Mouse (Mus musculus) myocyte (in vitro differentiated cells): Measurements from ENCODE around the gene Mfn2. TPM values are rescaled to one million over a fixed set of nuclear protein-coding genes. Genes with fewer than 3 reads are reported as not detected.

ENCODE experiments used
- H3K27me3 ChIP-seq: one replicate; pipeline ENCODE4 v1.6.1; 2011; ENCODE audit not compliant: control insufficient read depth, insufficient read depth, insufficient read length
- H3K36me3 ChIP-seq: one replicate; pipeline ENCODE4 v1.6.1; 2011; ENCODE audit not compliant: control insufficient read depth, insufficient read depth
- H3K4me2 ChIP-seq: one replicate; pipeline ENCODE4 v1.6.1; 2011; ENCODE audit warnings: low read depth, control low read depth
- H3K4me3 ChIP-seq: one replicate; pipeline ENCODE4 v1.5.1; 2011; ENCODE audit warnings: mild to moderate bottlenecking, control low read depth, moderate library complexity
- H3K79me2 ChIP-seq: one replicate; pipeline ENCODE4 v1.6.1; 2011; ENCODE audit not compliant: control insufficient read depth, insufficient read depth
- H3ac ChIP-seq: one replicate; pipeline ENCODE4 v1.6.1; 2011; ENCODE audit not compliant: control insufficient read depth, insufficient read length
- CEBPB ChIP-seq: IDR thresholded peaks from 2 replicates; pipeline ENCODE4 v1.6.1; 2011; ENCODE audit warnings: mild to moderate bottlenecking, moderate library complexity; ENCODE audit not compliant: poor library complexity, insufficient read depth, severe bottlenecking
- E2F4 ChIP-seq: IDR thresholded peaks from one replicate; pipeline ENCODE4 v1.6.1; 2011; ENCODE audit warnings: mild to moderate bottlenecking, control low read depth, moderate library complexity; ENCODE audit not compliant: insufficient read depth
- MAX ChIP-seq: IDR thresholded peaks from one replicate; pipeline ENCODE4 v1.6.1; 2011; ENCODE audit warnings: low read depth, mild to moderate bottlenecking, control low read depth
- MYOD1 ChIP-seq, 3 experiments: IDR thresholded peaks; one replicate each; pipeline ENCODE4 v1.6.1; 2011; ENCODE audit warnings: control low read depth in 2 of 3, low read depth in 2 of 3, mild to moderate bottlenecking in 2 of 3, moderate library complexity in 1 of 3; ENCODE audit not compliant: insufficient read length in 2 of 3, control insufficient read depth in 1 of 3
- MYOG ChIP-seq, 3 experiments: IDR thresholded peaks; one replicate each; pipeline ENCODE4 v1.6.1; 2011; ENCODE audit warnings: control low read depth in 2 of 3, low read depth in 2 of 3, mild to moderate bottlenecking in 2 of 3; ENCODE audit not compliant: insufficient read length in 2 of 3, control insufficient read depth in 1 of 3, insufficient read depth in 1 of 3
- POLR2A ChIP-seq: IDR thresholded peaks from one replicate; pipeline ENCODE4 v1.6.1; 2011; ENCODE audit warnings: low read depth, mild to moderate bottlenecking, control low read depth, moderate library complexity; ENCODE audit not compliant: insufficient read length
- POLR2AphosphoS2 ChIP-seq: IDR thresholded peaks from one replicate; pipeline ENCODE4 v1.6.1; 2011; ENCODE audit warnings: low read depth, control low read depth; ENCODE audit not compliant: insufficient read length
- REST ChIP-seq: IDR thresholded peaks from one replicate; pipeline ENCODE4 v1.6.1; 2011; ENCODE audit warnings: mild to moderate bottlenecking, control low read depth, moderate library complexity; ENCODE audit not compliant: insufficient read depth, insufficient read length
- SRF ChIP-seq: IDR thresholded peaks from one replicate; pipeline ENCODE4 v1.6.1; 2011; ENCODE audit warnings: low read depth; ENCODE audit not compliant: control insufficient read depth, insufficient read length
- TCF12 ChIP-seq: IDR thresholded peaks from one replicate; pipeline ENCODE4 v1.6.1; 2011; ENCODE audit warnings: mild to moderate bottlenecking, control low read depth; ENCODE audit not compliant: poor library complexity, insufficient read depth, severe bottlenecking
- TCF3 ChIP-seq: IDR thresholded peaks from one replicate; pipeline ENCODE4 v1.6.1; 2011; ENCODE audit warnings: low read depth, control low read depth; ENCODE audit not compliant: insufficient read length
- USF1 ChIP-seq: IDR thresholded peaks from one replicate; pipeline ENCODE4 v1.6.1; 2011; ENCODE audit warnings: low read depth, mild to moderate bottlenecking, control low read depth, moderate library complexity
- polyA plus RNA-seq: library from polyadenylated mRNA; unstranded; fragments of >200 nt; fragmentation: generic; extraction: Trizol; gene quantifications from one replicate; pipeline ENCODE4 v1.2.1, GENCODE M21; 2012; ENCODE audit warnings: missing spikeins

Mfn2 gene
- polyA plus RNA-seq: 75.8 TPM

GRCm38 (mm10) chr4:147904313-147905089, at the start of gene Mfn2:
Mfn2 (minus strand) TSS chr4:147904704.
- peak within 1 kb of the TSS; percentile 52 for H3K4me3 ChIP-seq
- H3K36me3 ChIP-seq: peaks cover 13% of the 10 kb centered on the region
- peak within 1 kb of the TSS; percentile 96 for H3ac ChIP-seq
- TF ChIP-seq REST: no peak
- TF ChIP-seq POLR2AphosphoS2: peak; percentile 44
- peak; percentile 81 for TF ChIP-seq SRF
- TF ChIP-seq POLR2A: peak; percentile 60
- TF ChIP-seq MAX: no peak
- peaks cover 31% of the 10 kb centered on the region for H3K79me2 ChIP-seq
- peak within 1 kb of the TSS; percentile 84 for H3K4me2 ChIP-seq
- no peaks in the 10 kb centered on the region for H3K27me3 ChIP-seq

DNA sequence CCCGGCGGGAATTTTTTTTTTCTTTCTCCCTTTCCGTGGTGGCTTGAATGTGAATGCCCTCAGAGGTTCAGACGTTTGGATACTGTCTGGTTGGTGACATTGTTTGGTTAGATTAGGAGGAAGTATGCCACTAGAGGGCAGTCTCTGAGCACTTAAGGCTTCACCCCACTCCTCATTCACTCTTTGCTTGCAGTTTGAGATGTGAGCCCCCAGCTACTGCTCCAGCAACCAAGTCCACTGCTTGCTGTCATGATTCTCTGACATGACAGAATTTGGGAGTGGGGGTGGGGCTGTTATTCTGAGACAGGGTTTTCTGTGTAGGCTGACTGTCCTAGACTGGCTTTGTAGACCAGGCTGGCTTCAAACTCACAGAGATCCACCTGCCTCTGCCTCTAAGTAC, 49.1 kb upstream of the Mfn2 start:
- Histone ChIP-seq H3K79me2 (no peaks in the 10 kb centered on the region), H3K36me3 (no peaks in the 10 kb centered on the region), H3K27me3 (no peaks in the 10 kb centered on the region), H3K4me2 (no peak overlapping the region), H3K4me3 (no peak overlapping the region), H3ac (no peak overlapping the region)
- no peak for TF ChIP-seq CEBPB
- no peak for TF ChIP-seq POLR2AphosphoS2
- no peak for TF ChIP-seq MAX
- TF ChIP-seq POLR2A: no peak
- no peak for TF ChIP-seq TCF12
- no peak for TF ChIP-seq SRF
- no peak for TF ChIP-seq TCF3
- no peak for TF ChIP-seq MYOG (IDR thresholded peaks at IDR 0.05; ENCODE audit: control insufficient read depth in 1 of 3, insufficient read depth in 1 of 3, insufficient read length in 2 of 3, low read depth in 2 of 3)
- no peak for TF ChIP-seq USF1
- no peak for TF ChIP-seq MYOD1 (IDR thresholded peaks at IDR 0.05; ENCODE audit: control insufficient read depth in 1 of 3, insufficient read length in 2 of 3, low read depth in 2 of 3)
- no peak for TF ChIP-seq E2F4
- TF ChIP-seq REST: no peak

DNA sequence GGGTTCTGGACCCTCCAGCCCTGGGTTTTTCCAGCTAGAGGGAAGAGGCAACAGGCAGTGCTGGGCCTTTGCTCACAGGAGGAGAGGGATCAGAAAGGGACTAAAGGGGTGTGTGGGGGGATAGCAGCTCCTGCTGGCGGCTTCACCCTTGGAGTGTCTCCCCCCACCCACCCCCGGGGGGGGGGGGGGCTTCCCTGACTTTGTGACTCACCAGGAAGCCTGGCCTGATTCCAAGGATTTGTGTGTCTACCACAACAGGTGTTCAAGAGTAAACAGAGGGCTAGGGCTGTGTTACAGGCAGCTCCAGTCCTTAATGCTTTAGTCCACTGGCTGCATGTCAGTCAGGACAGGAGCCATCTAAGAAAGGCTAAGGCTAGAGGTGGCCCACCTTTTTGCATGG, 43.0 kb upstream of the Mfn2 start:
- TF ChIP-seq TCF12 (no peak), MYOD1 (IDR thresholded peaks at IDR 0.05; ENCODE audit: control insufficient read depth in 1 of 3, insufficient read length in 2 of 3, low read depth in 2 of 3) (no peak), SRF (no peak), E2F4 (no peak), TCF3 (no peak), MYOG (IDR thresholded peaks at IDR 0.05; ENCODE audit: control insufficient read depth in 1 of 3, insufficient read depth in 1 of 3, insufficient read length in 2 of 3, low read depth in 2 of 3) (no peak), MAX (no peak), POLR2AphosphoS2 (no peak), CEBPB (no peak), USF1 (no peak), REST (no peak), POLR2A (no peak)
- Histone ChIP-seq H3K27me3 (no peaks in the 10 kb centered on the region), H3K4me3 (no peak overlapping the region), H3K36me3 (peaks cover 6% of the 10 kb centered on the region), H3K79me2 (peaks cover 10% of the 10 kb centered on the region), H3ac (no peak overlapping the region), H3K4me2 (no peak overlapping the region)

DNA sequence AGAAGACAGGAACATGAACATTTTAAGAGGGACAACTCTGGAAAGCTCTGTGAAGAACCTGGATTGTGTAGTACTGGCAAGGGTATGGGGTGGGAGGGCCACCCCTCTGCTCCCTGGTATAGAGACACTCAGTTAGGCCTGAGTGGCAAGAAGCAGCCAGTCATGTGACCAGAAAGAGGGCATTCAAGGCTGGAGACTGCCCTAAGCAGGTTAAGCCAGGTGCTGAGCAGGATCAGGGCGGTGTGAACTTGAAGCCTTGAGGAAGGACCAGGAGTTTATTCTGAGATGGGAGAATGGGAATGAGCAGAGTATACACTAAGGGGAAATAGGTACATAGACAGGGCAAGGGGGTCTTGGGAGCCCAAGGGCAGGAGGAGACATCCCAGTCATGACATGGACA, 38.5 kb upstream of the Mfn2 start:
- TF ChIP-seq REST: no peak
- Histone ChIP-seq H3K4me3 (no peak overlapping the region), H3K27me3 (no peaks in the 10 kb centered on the region), H3K4me2 (peak overlapping the region; percentile 90), H3K36me3 (peaks cover 6% of the 10 kb centered on the region), H3K79me2 (peaks cover 22% of the 10 kb centered on the region), H3ac (no peak overlapping the region)
